Mouse (Mus musculus): ENCODE measurements at regions not wholly inside any gene's neighbourhood (a gene's known extent, or its start where the extent isn't known, plus 50 kb on each side); places are given as distances from the start of the nearest gene placed in this dataset.

DNA sequence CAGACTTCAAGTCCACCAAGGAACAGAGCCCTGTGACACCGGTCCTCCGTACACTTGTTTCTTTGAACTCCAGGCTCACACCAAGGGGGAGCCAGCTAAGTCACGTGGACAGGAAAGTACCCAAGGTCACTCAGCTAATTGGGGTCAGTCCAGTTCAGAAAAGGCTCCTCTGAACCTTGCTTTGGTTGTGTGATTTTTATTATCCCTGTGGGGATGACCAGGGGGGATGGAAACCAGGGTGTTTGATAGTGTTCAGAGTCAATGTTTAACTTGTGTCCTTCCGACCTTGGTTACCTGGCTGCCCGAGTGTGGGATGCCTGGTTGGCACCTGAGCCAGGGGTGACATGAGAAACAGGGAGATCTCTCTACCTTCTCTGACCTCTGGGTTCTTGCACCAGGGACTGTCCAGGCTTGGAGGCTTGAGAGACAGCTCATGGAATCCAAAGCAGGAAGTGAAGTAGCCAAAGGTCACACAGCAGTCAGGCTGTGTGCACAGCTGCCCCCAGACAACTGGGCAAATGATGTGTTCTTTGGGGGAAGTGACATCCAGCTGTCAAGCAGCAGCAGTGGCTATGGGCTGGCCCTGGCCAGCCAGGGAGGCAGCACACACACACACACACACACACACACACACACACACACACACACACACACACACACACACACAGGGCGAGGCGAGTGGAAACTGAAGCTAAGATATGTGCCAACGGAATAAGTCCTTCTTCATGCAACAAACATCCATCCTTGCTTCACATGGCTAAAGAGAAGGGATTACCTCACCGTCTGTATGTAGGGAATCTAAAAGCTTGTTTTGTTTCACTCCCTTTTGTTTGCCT, 250.5 kb upstream of the Zmiz1 start:
- Histone ChIP-seq H3K36me3 (ENCODE audit: control insufficient read depth, insufficient read depth, low read length, poor library complexity, severe bottlenecking) (no peaks in the 10 kb centered on the region), H3K9me3 (replicated peaks; ENCODE audit: control insufficient read depth, insufficient read depth, low read length, poor library complexity, severe bottlenecking) (no peaks in the 10 kb centered on the region), H3K4me1 (ENCODE audit: control insufficient read depth, insufficient read depth, low read length) (no peaks in the 10 kb centered on the region), H3K9ac (ENCODE audit: low read depth, poor library complexity, severe bottlenecking) (no peak overlapping the region), H3K27me3 (ENCODE audit: control insufficient read depth, insufficient read depth, low read length, poor library complexity, severe bottlenecking) (no peaks in the 10 kb centered on the region), H3K4me3 (ENCODE audit: low read depth, low read length) (no peak overlapping the region), H3K27ac (ENCODE audit: insufficient read depth, low read length) (no peak overlapping the region)
- TF ChIP-seq POLR2A (IDR thresholded peaks at IDR 0.05; ENCODE audit: insufficient read depth, low read length) = no peak
- TF ChIP-seq CTCF (IDR thresholded peaks at IDR 0.05; ENCODE audit: low read depth, low read length) = no peak
- TF ChIP-seq EP300 (IDR thresholded peaks at IDR 0.05; ENCODE audit: insufficient read depth, low read depth, low read length) = no peak

GRCm38 (mm10) chr14:25213056-25213455, 245.9 kb upstream of the Zmiz1 start:
- H3K27ac ChIP-seq (ENCODE audit: insufficient read depth, low read length) = no peak overlapping the region

DNA sequence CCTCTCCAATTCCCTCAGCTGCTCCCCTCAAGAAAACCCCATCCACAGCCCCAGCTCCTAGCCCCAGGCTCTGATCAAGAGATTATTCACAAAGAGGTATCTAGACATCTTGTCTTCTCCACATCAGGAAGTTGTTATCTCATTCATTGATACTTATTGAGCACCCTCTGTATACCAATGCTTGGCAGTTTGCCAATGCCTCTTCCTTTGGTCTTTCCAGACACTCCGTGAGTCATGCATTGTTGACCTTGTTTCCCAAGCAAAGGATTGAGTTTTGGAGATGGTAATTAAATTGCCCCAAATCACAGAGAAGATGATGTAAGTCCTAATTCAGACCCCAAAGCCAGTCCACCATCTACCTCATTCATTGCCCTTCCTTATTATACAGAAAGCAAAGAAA, 235.9 kb upstream of the Zmiz1 start:
- no peak overlapping the region for H3K4me3 ChIP-seq (ENCODE audit: low read depth, low read length)
- no peaks in the 10 kb centered on the region for H3K36me3 ChIP-seq (ENCODE audit: control insufficient read depth, insufficient read depth, low read length, poor library complexity, severe bottlenecking)
- H3K27me3 ChIP-seq (ENCODE audit: control insufficient read depth, insufficient read depth, low read length, poor library complexity, severe bottlenecking) = no peaks in the 10 kb centered on the region
- no peak overlapping the region for H3K9ac ChIP-seq (ENCODE audit: low read depth, poor library complexity, severe bottlenecking)
- no peaks in the 10 kb centered on the region for H3K9me3 ChIP-seq (replicated peaks; ENCODE audit: control insufficient read depth, insufficient read depth, low read length, poor library complexity, severe bottlenecking)
- no peak for TF ChIP-seq POLR2A (IDR thresholded peaks at IDR 0.05; ENCODE audit: insufficient read depth, low read length)
- TF ChIP-seq CTCF (IDR thresholded peaks at IDR 0.05; ENCODE audit: low read depth, low read length) = no peak
- no peak for TF ChIP-seq EP300 (IDR thresholded peaks at IDR 0.05; ENCODE audit: insufficient read depth, low read depth, low read length)
- H3K4me1 ChIP-seq (ENCODE audit: control insufficient read depth, insufficient read depth, low read length) = no peaks in the 10 kb centered on the region
- H3K27ac ChIP-seq (ENCODE audit: insufficient read depth, low read length) = no peak overlapping the region

More at GRCm38 (mm10) chr14:25213056-25213455, 245.9 kb upstream of the Zmiz1 start:
- Histone ChIP-seq H3K4me1 (ENCODE audit: control insufficient read depth, insufficient read depth, low read length) (no peaks in the 10 kb centered on the region), H3K9me3 (replicated peaks; ENCODE audit: control insufficient read depth, insufficient read depth, low read length, poor library complexity, severe bottlenecking) (no peaks in the 10 kb centered on the region), H3K9ac (ENCODE audit: low read depth, poor library complexity, severe bottlenecking) (no peak overlapping the region), H3K36me3 (ENCODE audit: control insufficient read depth, insufficient read depth, low read length, poor library complexity, severe bottlenecking) (no peaks in the 10 kb centered on the region), H3K4me3 (ENCODE audit: low read depth, low read length) (no peak overlapping the region), H3K27me3 (ENCODE audit: control insufficient read depth, insufficient read depth, low read length, poor library complexity, severe bottlenecking) (no peaks in the 10 kb centered on the region)
- no peak for TF ChIP-seq POLR2A (IDR thresholded peaks at IDR 0.05; ENCODE audit: insufficient read depth, low read length)
- TF ChIP-seq EP300 (IDR thresholded peaks at IDR 0.05; ENCODE audit: insufficient read depth, low read depth, low read length) = no peak
- no peak for TF ChIP-seq CTCF (IDR thresholded peaks at IDR 0.05; ENCODE audit: low read depth, low read length)

GRCm38 (mm10) chr14:25225214-25225613, 233.8 kb upstream of the Zmiz1 start:
- Histone ChIP-seq H3K9me3 (replicated peaks; ENCODE audit: control insufficient read depth, insufficient read depth, low read length, poor library complexity, severe bottlenecking) (no peaks in the 10 kb centered on the region), H3K27ac (ENCODE audit: insufficient read depth, low read length) (no peak overlapping the region), H3K4me1 (ENCODE audit: control insufficient read depth, insufficient read depth, low read length) (no peaks in the 10 kb centered on the region), H3K4me3 (ENCODE audit: low read depth, low read length) (no peak overlapping the region), H3K36me3 (ENCODE audit: control insufficient read depth, insufficient read depth, low read length, poor library complexity, severe bottlenecking) (no peaks in the 10 kb centered on the region), H3K27me3 (ENCODE audit: control insufficient read depth, insufficient read depth, low read length, poor library complexity, severe bottlenecking) (no peaks in the 10 kb centered on the region), H3K9ac (ENCODE audit: low read depth, poor library complexity, severe bottlenecking) (no peak overlapping the region)
- TF ChIP-seq CTCF (IDR thresholded peaks at IDR 0.05; ENCODE audit: low read depth, low read length) (no peak), POLR2A (IDR thresholded peaks at IDR 0.05; ENCODE audit: insufficient read depth, low read length) (no peak), EP300 (IDR thresholded peaks at IDR 0.05; ENCODE audit: insufficient read depth, low read depth, low read length) (no peak)

DNA sequence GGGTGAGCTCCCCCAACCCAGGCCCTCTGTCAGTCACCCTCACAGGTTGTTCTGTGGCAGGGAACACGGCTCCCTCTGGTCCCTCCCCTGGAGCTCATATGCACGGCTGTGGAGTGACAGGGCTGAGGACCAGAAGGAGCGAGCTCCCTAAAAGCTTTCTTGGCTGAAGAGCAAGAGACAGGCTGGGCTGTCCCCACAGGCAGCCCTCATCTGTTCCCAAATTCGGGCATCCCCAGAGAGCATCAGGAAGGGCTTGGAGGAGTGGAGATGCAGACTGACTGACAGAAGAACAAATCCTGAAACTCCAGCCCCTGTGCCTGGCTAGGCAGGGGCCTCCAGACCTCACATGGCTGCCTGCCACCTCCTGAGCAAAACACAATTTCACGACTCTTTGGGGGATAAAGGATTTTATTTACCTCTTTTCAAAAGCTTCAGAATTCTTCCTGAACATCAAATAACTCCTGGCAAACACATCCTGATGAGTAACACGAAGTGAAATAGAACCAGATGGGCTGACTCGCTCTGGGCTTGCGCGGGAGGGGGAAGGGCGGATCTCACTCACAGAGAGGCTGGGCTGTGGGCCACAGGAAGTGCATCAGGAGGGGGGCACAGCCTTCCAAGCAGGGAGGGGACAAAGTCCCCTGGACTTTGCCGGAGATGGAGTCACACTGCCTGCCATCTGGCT, 232.7 kb upstream of the Zmiz1 start:
- no peaks in the 10 kb centered on the region for H3K27me3 ChIP-seq (ENCODE audit: control insufficient read depth, insufficient read depth, low read length, poor library complexity, severe bottlenecking)
- no peak overlapping the region for H3K4me3 ChIP-seq (ENCODE audit: low read depth, low read length)
- no peaks in the 10 kb centered on the region for H3K36me3 ChIP-seq (ENCODE audit: control insufficient read depth, insufficient read depth, low read length, poor library complexity, severe bottlenecking)
- H3K27ac ChIP-seq (ENCODE audit: insufficient read depth, low read length) = no peak overlapping the region
- H3K9ac ChIP-seq (ENCODE audit: low read depth, poor library complexity, severe bottlenecking) = no peak overlapping the region
- H3K4me1 ChIP-seq (ENCODE audit: control insufficient read depth, insufficient read depth, low read length) = no peaks in the 10 kb centered on the region
- TF ChIP-seq EP300 (IDR thresholded peaks at IDR 0.05; ENCODE audit: insufficient read depth, low read depth, low read length) (no peak), POLR2A (IDR thresholded peaks at IDR 0.05; ENCODE audit: insufficient read depth, low read length) (no peak), CTCF (IDR thresholded peaks at IDR 0.05; ENCODE audit: low read depth, low read length) (no peak)
- H3K9me3 ChIP-seq (replicated peaks; ENCODE audit: control insufficient read depth, insufficient read depth, low read length, poor library complexity, severe bottlenecking) = no peaks in the 10 kb centered on the region
